Mouse (Mus musculus) lung, embryonic 14.5 days (tissue): Measurements from ENCODE around the gene Lyst. TPM values are rescaled to one million over a fixed set of nuclear protein-coding genes. Genes with fewer than 3 reads are reported as not detected.

Source experiments
- ATAC-seq: fragments of 200-750 bp; cut with Nextera tagmentation; 2 replicates; pipeline ENCODE4 v1.8.0; 2017; ENCODE audit warnings: mild to moderate bottlenecking, moderate TSS enrichment, moderate library complexity; ENCODE audit not compliant: insufficient read depth
- DNase-seq: peaks from one replicate; pipeline ENCODE4 v3.0.0-alpha.2; 2015
- H3K27ac ChIP-seq: fragments of 300-500 bp; sonication (generic); 2 replicates; pipeline ENCODE4 v1.5.1; 2014; ENCODE audit warnings: low read depth, mild to moderate bottlenecking, moderate library complexity
- H3K27me3 ChIP-seq: fragments of 300-500 bp; sonication (generic); 2 replicates; pipeline ENCODE4 v1.6.1; 2014; ENCODE audit warnings: low read length, control low read depth; ENCODE audit not compliant: insufficient read depth
- H3K36me3 ChIP-seq: fragments of 300-500 bp; sonication (generic); 2 replicates; pipeline ENCODE4 v1.6.1; 2014; ENCODE audit warnings: control low read depth; ENCODE audit not compliant: insufficient read depth
- H3K4me1 ChIP-seq: fragments of 300-500 bp; sonication (generic); 2 replicates; pipeline ENCODE4 v1.6.1; 2014; ENCODE audit warnings: antibody characterized with exemption, control low read depth; ENCODE audit not compliant: insufficient read depth
- H3K4me2 ChIP-seq: fragments of 300-500 bp; sonication (generic); 2 replicates; pipeline ENCODE4 v1.6.1; 2014; ENCODE audit warnings: mild to moderate bottlenecking
- H3K4me3 ChIP-seq: fragments of 300-500 bp; sonication (generic); 2 replicates; pipeline ENCODE4 v1.5.1; 2014; ENCODE audit warnings: low read depth, low read length
- H3K9ac ChIP-seq: fragments of 300-500 bp; sonication (generic); 2 replicates; pipeline ENCODE4 v1.6.1; 2014
- H3K9me3 ChIP-seq: fragments of 300-500 bp; sonication (generic); 2 replicates; pipeline ENCODE4 v1.6.1; 2016; ENCODE audit warnings: low read depth, low read length, control low read depth
- CTCF ChIP-seq: IDR thresholded peaks from 2 replicates; pipeline ENCODE4 v1.5.1; 2016; ENCODE audit warnings: antibody characterized with exemption, low read depth
- WGBS: fragments of 180-500 bp; shearing (Covaris S2); extraction: QIAGEN DNeasy Blood & Tissue Kit; methylation state at CpG from one replicate; pipeline ENCODE4 v1.1.7; 2014; 5-methylcytosine and 5-hydroxymethylcytosine counted together
- polyA plus RNA-seq: library from polyadenylated mRNA; unstranded; fragments of >200 nt; fragmentation: Nextera tagmentation; extraction: Ambion mirVana; gene quantifications from 2 replicates; pipeline ENCODE4 v1.2.1, GENCODE M21; 2014

The Lyst gene
- polyA plus RNA-seq, 1 experiment from 2014 or later: 5.1 TPM

DNA sequence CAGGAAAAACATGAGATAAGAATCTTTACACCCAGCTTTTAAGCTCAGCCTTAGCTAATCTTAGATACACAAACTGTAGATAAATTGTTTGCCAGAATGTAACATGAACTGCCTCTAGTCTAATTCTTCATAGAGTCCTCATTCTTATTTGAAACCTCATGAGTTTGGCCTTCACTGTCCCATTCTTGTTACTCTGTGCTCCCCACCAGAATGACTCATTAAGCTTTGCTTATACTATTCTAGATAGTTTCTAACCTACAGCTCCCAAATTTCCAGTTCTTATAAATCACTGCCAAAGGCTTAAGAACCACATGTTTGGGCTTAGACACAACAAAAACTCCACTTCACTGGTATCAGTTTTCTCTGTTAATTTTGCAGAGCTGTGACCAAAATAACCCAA is 16.0 kb downstream of the Lyst start:
- H3K9me3 ChIP-seq: no peaks in the 10 kb centered on the region
- no peak for TF ChIP-seq CTCF
- no peak overlapping the region for H3K4me3 ChIP-seq
- H3K4me2 ChIP-seq: no peak overlapping the region
- H3K27ac ChIP-seq: no peak overlapping the region
- DNase-seq (no peak), ATAC-seq (no peak)
- H3K36me3 ChIP-seq: no peaks in the 10 kb centered on the region
- no peak overlapping the region for H3K9ac ChIP-seq
- no peaks in the 10 kb centered on the region for H3K27me3 ChIP-seq
- H3K4me1 ChIP-seq: no peaks in the 10 kb centered on the region

DNA sequence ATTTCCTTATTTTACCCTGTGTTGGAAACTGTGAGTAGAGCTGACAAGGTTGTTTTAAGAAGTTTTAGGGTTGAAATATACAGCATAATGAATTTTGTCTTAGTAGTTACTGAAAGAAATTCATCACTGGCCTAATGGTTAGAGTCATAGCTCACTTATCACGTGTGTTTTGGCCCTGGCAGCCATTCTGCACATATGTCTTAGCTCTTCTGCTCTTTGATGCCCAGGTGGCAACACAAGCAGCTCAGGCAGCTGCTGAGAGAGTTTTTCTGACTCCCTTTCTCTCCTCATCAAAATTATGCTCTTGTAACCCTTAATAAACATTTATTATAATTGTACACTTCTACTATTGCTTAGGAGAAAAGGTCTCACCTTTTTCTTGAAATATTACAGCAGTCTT is 18.1 kb downstream of the Lyst start:
- no peak overlapping the region for H3K4me2 ChIP-seq
- H3K36me3 ChIP-seq: no peaks in the 10 kb centered on the region
- no peak overlapping the region for H3K4me3 ChIP-seq
- H3K27me3 ChIP-seq: no peaks in the 10 kb centered on the region
- 31% methylated on average over 1 of the region's 1 CpGs for WGBS
- DNase-seq (no peak), ATAC-seq (no peak)
- TF ChIP-seq CTCF: no peak
- H3K27ac ChIP-seq: no peak overlapping the region
- no peaks in the 10 kb centered on the region for H3K4me1 ChIP-seq
- H3K9me3 ChIP-seq: no peaks in the 10 kb centered on the region
- H3K9ac ChIP-seq: no peak overlapping the region

DNA sequence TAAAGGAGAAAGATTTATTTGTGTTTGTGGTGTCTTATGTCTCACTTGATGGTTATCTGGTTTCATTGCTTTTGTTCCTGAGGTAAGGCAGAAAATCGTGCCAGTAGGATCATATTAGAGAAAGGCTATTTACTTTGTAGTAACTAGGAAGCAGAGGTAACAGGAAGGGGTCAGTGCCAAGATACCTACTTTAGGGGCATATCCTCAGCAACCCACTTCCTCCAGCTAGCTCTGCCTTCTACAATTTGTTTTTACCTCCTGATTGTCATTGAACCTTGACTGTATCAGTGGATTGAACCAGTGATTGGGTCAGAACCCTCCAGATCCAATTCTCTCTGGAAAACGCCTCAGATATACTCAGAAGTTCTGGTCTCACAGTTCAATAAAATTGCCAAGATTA is 19.5 kb downstream of the Lyst start:
- H3K27ac ChIP-seq: no peak overlapping the region
- 59% methylated on average over 2 of the region's 2 CpGs for WGBS
- no peak for ATAC-seq
- no peaks in the 10 kb centered on the region for H3K27me3 ChIP-seq
- no peaks in the 10 kb centered on the region for H3K4me1 ChIP-seq
- H3K4me2 ChIP-seq: no peak overlapping the region
- no peaks in the 10 kb centered on the region for H3K9me3 ChIP-seq
- no peaks in the 10 kb centered on the region for H3K36me3 ChIP-seq
- DNase-seq: no peak
- no peak for TF ChIP-seq CTCF
- no peak overlapping the region for H3K4me3 ChIP-seq
- H3K9ac ChIP-seq: no peak overlapping the region

DNA sequence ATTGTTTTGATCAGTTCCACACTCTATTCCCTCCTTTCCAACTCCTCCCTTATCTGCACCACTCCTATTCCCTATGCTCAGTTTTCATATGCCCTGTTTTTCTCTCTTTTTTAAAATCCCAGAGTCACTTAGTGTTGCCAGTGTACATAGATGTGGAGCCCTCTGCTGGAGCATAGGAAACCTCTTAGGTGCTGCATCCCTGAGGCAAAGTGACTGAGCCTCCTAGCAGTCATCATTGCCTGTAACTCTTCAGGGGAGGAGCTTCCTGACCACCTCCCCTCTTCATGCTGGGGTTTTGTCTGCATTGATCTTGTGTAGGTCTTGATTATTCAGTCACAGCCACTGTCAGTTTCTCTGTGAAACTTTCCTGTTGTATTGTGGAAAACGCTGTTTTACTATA is 22.7 kb downstream of the Lyst start:
- Histone ChIP-seq H3K27me3 (no peaks in the 10 kb centered on the region), H3K36me3 (0 out of 2 replicates have a peak, but pooled peaks cover 4% of the 10 kb centered on the region), H3K4me3 (no peak overlapping the region), H3K9ac (no peak overlapping the region), H3K4me2 (no peak overlapping the region), H3K9me3 (no peaks in the 10 kb centered on the region), H3K4me1 (no peaks in the 10 kb centered on the region), H3K27ac (no peak overlapping the region)
- peak; percentile 61 for DNase-seq
- WGBS: 73% methylated on average over 1 of the region's 1 CpGs
- ATAC-seq: peak; percentile 41
- TF ChIP-seq CTCF: peak; percentile 61

DNA sequence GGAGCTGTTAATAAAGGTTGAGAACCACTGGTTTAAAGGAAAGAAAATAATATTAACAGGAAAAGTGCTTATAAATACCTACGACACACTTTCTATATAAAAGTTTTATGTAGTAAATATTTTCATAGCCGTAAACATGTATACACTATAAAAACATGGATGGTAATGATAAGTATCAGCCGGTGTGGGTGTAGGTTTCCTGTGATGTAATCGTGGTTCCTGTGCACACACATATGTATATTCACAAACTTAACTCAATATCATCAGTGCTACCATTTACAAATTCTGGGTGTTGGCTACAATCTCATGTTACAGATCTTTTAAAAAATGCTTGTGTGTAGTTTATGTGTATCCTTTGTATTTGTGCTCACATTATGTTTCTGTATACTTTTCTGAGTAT is 24.0 kb downstream of the Lyst start:
- ATAC-seq: no peak
- whole genome bisulfite sequencing: 92% methylated on average over 4 of the region's 4 CpGs
- no peak for TF ChIP-seq CTCF

DNA sequence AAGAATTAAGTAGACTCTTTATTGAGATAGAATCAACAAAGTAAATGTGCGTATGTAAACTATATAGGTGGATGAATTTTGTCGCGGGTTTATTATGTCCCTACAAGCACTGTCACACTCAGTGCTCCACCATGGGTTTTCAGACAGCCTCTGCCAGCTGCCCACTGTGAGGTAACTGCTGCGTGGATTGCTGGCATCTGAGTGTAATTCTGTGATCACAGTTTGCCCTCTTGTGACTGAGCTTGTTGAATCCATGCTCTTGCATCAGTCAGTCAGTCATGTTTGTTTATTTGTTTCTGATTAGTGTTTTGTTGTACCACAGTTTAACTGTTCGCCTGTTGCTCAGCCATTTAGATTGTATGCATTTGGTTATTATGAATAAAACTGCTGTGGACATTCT is 31.3 kb downstream of the Lyst start:
- Histone ChIP-seq H3K36me3 (0 out of 2 replicates have a peak, but pooled peaks cover 6% of the 10 kb centered on the region), H3K27ac (no peak overlapping the region), H3K27me3 (no peaks in the 10 kb centered on the region), H3K4me1 (no peaks in the 10 kb centered on the region), H3K4me3 (no peak overlapping the region), H3K9me3 (no peaks in the 10 kb centered on the region), H3K9ac (no peak overlapping the region), H3K4me2 (no peak overlapping the region)
- no peak for DNase-seq
- TF ChIP-seq CTCF: no peak
- 74% methylated on average over 5 of the region's 5 CpGs for WGBS
- no peak for ATAC-seq

More for the DNA sequence above, 24.0 kb downstream of the Lyst start:
- Histone ChIP-seq H3K4me2 (no peak overlapping the region), H3K27me3 (no peaks in the 10 kb centered on the region), H3K9ac (no peak overlapping the region), H3K9me3 (no peaks in the 10 kb centered on the region), H3K36me3 (0 out of 2 replicates have a peak, but pooled peaks cover 6% of the 10 kb centered on the region), H3K4me3 (no peak overlapping the region), H3K4me1 (no peaks in the 10 kb centered on the region), H3K27ac (no peak overlapping the region)
- DNase-seq: no peak

DNA sequence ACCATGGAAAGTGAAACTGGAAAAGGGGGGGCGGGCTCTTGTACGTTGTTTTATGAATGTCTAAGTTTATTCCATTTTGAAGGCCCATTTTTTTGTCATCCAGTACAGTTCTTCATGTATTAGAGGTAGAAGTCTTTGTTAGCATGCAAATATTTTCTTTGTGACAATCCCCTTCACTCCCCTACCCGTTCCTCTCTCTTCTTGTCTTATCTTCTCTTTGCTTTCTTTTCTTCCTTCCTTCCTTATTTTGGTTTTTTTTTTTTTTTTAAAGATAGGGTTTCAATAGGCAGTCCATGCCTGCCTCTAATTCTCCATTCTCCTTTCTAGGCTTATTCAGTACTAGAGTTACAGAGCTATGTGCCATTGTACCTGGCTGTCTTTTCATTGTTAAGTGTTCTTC is 32.4 kb downstream of the Lyst start:
- 69% methylated on average over 3 of the region's 3 CpGs for WGBS
- no peaks in the 10 kb centered on the region for H3K9me3 ChIP-seq
- H3K36me3 ChIP-seq: 0 out of 2 replicates have a peak, but pooled peaks cover 3% of the 10 kb centered on the region
- DNase-seq: no peak
- ATAC-seq: no peak
- no peak overlapping the region for H3K9ac ChIP-seq
- no peak for TF ChIP-seq CTCF
- no peak overlapping the region for H3K4me2 ChIP-seq
- H3K4me3 ChIP-seq: no peak overlapping the region
- no peaks in the 10 kb centered on the region for H3K27me3 ChIP-seq
- H3K4me1 ChIP-seq: no peaks in the 10 kb centered on the region
- no peak overlapping the region for H3K27ac ChIP-seq

DNA sequence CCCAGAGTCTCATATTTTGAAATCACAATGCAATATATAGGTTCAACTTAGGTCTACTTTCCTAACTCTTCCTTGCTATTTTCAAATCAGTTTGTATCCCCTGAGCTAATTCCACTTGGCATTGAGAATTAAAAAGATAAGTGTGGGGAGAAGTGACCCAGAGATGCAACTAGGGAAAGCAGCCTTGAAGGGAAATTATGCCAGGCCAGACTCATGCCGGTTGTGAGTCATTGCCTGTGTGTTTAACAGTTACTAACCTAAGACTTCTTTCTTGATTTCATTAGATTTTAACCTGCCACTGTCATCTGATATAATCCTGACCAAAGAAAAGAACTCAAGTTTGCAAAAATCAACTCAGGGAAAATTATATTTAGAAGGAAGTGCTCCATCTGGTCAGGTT is 43.5 kb downstream of the Lyst start:
- H3K36me3 ChIP-seq: peaks cover 11% of the 10 kb centered on the region; the same call in 1 of the 2 replicates
- no peaks in the 10 kb centered on the region for H3K9me3 ChIP-seq
- ATAC-seq (no peak), DNase-seq (no peak)
- no peak overlapping the region for H3K4me3 ChIP-seq
- H3K4me2 ChIP-seq: no peak overlapping the region
- no peaks in the 10 kb centered on the region for H3K4me1 ChIP-seq
- no peak overlapping the region for H3K9ac ChIP-seq
- H3K27me3 ChIP-seq: no peaks in the 10 kb centered on the region
- no peak overlapping the region for H3K27ac ChIP-seq
- no peak for TF ChIP-seq CTCF
- 83% methylated on average over 1 of the region's 1 CpGs for WGBS
